Mouse (Mus musculus): ENCODE results near the gene Cbfa2t2. TPM values are rescaled to one million over a fixed set of nuclear protein-coding genes. Genes with fewer than 3 reads are reported as not detected.
A peak's percentile ranks its signal among the peaks of the same experiment; 100 is the strongest.

Gene Cbfa2t2
- total RNA-seq, 2 experiments from 2014 or later = 17.0 to 18.8 TPM

DNA sequence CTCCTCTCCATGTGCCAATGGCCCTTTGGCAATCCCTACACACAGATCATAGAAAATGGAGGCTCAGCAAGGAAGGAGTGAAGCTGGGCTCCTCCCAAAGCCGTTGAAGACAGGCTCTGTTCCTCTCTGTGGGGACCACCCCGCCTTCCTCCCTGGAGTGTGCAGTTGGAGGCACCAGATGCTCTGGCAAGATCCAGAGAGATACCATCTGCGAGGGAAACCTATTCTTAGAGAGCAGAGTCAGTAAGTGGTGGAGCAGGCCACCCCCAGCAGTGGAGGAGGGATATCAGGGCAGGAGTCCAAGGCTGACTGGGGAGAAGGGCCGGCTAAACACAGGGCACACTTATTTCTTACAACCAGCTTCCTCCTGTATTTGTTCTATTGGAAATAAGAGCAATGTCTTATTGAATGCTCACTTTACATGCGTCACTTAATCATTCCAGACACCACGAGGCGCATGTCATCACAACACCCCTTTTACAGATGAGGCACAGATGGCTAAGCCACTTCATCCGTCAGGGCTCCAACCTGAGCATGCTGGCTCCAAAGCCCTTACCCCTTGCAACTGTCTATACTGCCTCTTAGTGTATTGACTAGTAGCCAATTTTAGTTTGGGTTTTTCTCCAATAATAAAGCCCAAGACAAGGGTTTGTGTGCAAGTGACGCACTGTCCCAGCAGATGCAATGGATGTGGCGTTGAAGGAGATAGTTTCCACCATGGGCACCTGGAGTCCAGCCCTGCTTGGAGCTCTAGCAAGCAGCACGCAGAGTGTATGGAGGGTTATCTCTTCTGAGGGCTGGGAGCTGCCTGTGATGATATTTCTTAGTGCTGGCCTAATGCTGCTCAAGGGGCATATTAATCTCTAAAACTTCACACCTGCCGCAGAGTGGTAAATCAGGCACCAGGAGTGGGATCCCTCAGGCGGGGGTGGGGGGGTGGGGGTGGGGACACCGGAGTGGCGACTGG is 147.9 kb downstream of the Cbfa2t2 start:
- ATAC-seq (replicated peaks; ENCODE audit: low FRiP score, low TSS enrichment, poor library complexity, severe bottlenecking) = peak; percentile 73

DNA sequence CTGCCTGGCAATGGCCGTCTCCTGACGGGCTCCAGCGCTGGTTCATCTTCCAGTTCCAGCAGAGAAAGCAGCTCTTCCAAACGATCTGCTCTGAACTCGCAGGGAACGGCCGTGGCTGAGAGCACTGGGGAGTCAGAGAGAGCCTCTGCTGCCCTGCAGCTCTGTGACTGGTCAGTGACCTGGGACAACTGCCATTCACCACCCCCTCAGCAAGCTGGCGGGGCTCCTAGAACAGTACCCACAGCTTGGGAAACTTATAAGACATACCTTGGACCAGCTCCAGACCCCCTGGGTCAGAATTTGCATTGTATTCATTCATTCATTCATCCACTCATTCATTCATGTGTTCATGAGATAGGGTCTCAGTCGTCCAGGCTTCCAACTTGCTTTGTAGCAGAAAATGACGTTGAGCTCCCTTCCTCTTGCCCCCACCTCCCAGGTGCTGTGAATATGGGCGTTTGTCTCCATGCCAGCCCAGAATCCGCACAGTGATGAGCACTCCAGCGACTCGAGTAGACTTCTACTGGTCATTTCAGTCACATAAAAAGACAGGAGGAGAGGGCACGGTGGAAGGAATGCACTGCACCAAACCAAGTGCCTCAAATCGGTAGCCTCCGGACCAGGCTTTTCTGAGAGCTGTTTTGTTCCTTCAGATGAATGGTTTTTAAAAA is 148.8 kb downstream of the Cbfa2t2 start:
- ATAC-seq (replicated peaks; ENCODE audit: low FRiP score, low TSS enrichment, poor library complexity, severe bottlenecking) = no peak

- no peak for ATAC-seq (replicated peaks; ENCODE audit: low FRiP score, low TSS enrichment, poor library complexity, severe bottlenecking)
Observed at GRCm38 (mm10) chr2:154586405-154586804, 150.1 kb downstream of the Cbfa2t2 start.

Other genes with a start within 250 kb of the Cbfa2t2 start
- not detected in 2 replicates for gene Bpifb1, start 245.7 kb upstream of the Cbfa2t2 start, total RNA-seq (2014; fragmentation: Nextera tagmentation)
- not detected in 2 replicates for gene Bpifb1, start 245.7 kb upstream of the Cbfa2t2 start, total RNA-seq (2017)
- gene Bpifb5, start 212.7 kb upstream of the Cbfa2t2 start, total RNA-seq (2014; fragmentation: Nextera tagmentation) = not detected in 2 replicates
- not detected in 2 replicates for gene Bpifb5, start 212.7 kb upstream of the Cbfa2t2 start, total RNA-seq (2017)
- gene Bpifb9a, start 178.6 kb upstream of the Cbfa2t2 start, total RNA-seq (2014; fragmentation: Nextera tagmentation) = not detected in 2 replicates
- gene Bpifb9a, start 178.6 kb upstream of the Cbfa2t2 start, total RNA-seq (2017) = not detected in 2 replicates
- gene Bpifb9b, start 129.3 kb upstream of the Cbfa2t2 start, total RNA-seq (2014; fragmentation: Nextera tagmentation) = not detected in 2 replicates
- not detected in 2 replicates for gene Bpifb9b, start 129.3 kb upstream of the Cbfa2t2 start, total RNA-seq (2017)
- gene Cdk5rap1, start 63.5 kb upstream of the Cbfa2t2 start, total RNA-seq (2014; fragmentation: Nextera tagmentation) = 18.8 and 27.3 TPM in 2 replicates
- gene Cdk5rap1, start 63.5 kb upstream of the Cbfa2t2 start, total RNA-seq (2017) = 22.9 and 27.9 TPM in 2 replicates
- gene Snta1, start 28.4 kb upstream of the Cbfa2t2 start, total RNA-seq (2014; fragmentation: Nextera tagmentation) = 0.27 and 1.5 TPM in 2 replicates
- 0.76 TPM in 1 of 2 replicates, not detected in the other for gene Snta1, start 28.4 kb upstream of the Cbfa2t2 start, total RNA-seq (2017)
- not detected in 2 replicates for gene 1700003F12Rik, start 110.6 kb downstream of the Cbfa2t2 start, total RNA-seq (2014; fragmentation: Nextera tagmentation)
- not detected in 2 replicates for gene 1700003F12Rik, start 110.6 kb downstream of the Cbfa2t2 start, total RNA-seq (2017)
- gene Actl10, start 115.3 kb downstream of the Cbfa2t2 start, total RNA-seq (2014; fragmentation: Nextera tagmentation) = not detected in 2 replicates
- gene Actl10, start 115.3 kb downstream of the Cbfa2t2 start, total RNA-seq (2017) = not detected in 2 replicates
- gene Necab3, start 122.4 kb downstream of the Cbfa2t2 start, total RNA-seq (2014; fragmentation: Nextera tagmentation) = 3.1 and 6.1 TPM in 2 replicates
- 0.09 and 1.8 TPM in 2 replicates for gene Necab3, start 122.4 kb downstream of the Cbfa2t2 start, total RNA-seq (2017)
- gene E2f1, start 133.4 kb downstream of the Cbfa2t2 start, total RNA-seq (2014; fragmentation: Nextera tagmentation) = 25.3 and 26.1 TPM in 2 replicates
- 7.0 and 7.8 TPM in 2 replicates for gene E2f1, start 133.4 kb downstream of the Cbfa2t2 start, total RNA-seq (2017)
- gene Pxmp4, start 167.2 kb downstream of the Cbfa2t2 start, total RNA-seq (2014; fragmentation: Nextera tagmentation) = 17.3 and 18.1 TPM in 2 replicates
- gene Pxmp4, start 167.2 kb downstream of the Cbfa2t2 start, total RNA-seq (2017) = 9.1 and 12.4 TPM in 2 replicates
- 5.1 and 7.1 TPM in 2 replicates for gene Zfp341, start 176.8 kb downstream of the Cbfa2t2 start, total RNA-seq (2014; fragmentation: Nextera tagmentation)
- gene Zfp341, start 176.8 kb downstream of the Cbfa2t2 start, total RNA-seq (2017) = 0.30 and 1.1 TPM in 2 replicates
- not detected in 2 replicates for gene 4930519P11Rik, start 177.0 kb downstream of the Cbfa2t2 start, total RNA-seq (2014; fragmentation: Nextera tagmentation)
- gene 4930519P11Rik, start 177.0 kb downstream of the Cbfa2t2 start, total RNA-seq (2017) = not detected in 2 replicates
- gene Chmp4b, start 215.2 kb downstream of the Cbfa2t2 start, total RNA-seq (2014; fragmentation: Nextera tagmentation) = 79.5 and 118 TPM in 2 replicates
- gene Chmp4b, start 215.2 kb downstream of the Cbfa2t2 start, total RNA-seq (2017) = 95.1 and 99.0 TPM in 2 replicates

Data from megakaryocyte-erythroid progenitor cell, adult 5-6 weeks (primary cell).